Mouse (Mus musculus) yolk sac, embryonic 10.5 days (tissue): ENCODE measurements around the gene Mettl23.
A peak's percentile ranks its signal among the peaks of the same experiment; 100 is the strongest.
"Not testable (repeated sequence)": the region's sequence is repeated elsewhere in the genome, so short reads cannot be mapped to it uniquely, and the experiment has no call there.

Experiments
- DNase-seq: peaks from one replicate; pipeline ENCODE4 v3.0.0-alpha.2; 2017; ENCODE audit warnings: low spot score

Gene Mettl23

DNA sequence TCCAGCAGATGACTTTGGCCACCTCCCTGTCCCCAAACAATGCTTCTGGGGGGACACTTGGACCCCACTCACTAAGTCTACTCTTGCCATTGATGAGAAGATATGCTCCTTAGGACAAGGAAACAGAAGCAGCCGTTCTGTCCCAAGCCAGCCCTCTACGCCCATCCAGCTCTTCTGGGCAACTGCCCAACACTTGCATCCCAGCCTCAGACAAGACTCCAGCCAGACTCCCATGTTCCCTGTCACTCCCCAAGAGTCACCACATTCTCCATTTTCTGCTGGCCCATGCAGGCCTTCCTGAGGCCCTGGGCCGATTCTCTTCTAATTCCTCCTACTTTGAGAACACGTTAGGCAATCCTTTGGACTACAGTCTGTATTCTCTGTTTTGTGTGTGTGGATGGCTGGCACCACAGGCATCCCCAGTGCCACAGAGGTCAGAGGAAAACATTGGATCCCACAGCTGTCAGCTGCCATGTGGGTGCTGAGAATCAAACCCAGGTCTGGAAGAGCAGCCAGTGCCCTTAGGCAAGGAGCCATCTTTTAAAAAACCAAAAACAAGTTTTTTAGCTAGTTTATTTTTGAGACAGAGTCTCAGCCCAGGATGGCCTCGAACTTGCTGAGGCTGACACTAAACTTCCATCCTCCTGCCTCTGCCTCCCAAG, 23.0 kb upstream of the Mettl23 start:
- DNase-seq = no peak

DNA sequence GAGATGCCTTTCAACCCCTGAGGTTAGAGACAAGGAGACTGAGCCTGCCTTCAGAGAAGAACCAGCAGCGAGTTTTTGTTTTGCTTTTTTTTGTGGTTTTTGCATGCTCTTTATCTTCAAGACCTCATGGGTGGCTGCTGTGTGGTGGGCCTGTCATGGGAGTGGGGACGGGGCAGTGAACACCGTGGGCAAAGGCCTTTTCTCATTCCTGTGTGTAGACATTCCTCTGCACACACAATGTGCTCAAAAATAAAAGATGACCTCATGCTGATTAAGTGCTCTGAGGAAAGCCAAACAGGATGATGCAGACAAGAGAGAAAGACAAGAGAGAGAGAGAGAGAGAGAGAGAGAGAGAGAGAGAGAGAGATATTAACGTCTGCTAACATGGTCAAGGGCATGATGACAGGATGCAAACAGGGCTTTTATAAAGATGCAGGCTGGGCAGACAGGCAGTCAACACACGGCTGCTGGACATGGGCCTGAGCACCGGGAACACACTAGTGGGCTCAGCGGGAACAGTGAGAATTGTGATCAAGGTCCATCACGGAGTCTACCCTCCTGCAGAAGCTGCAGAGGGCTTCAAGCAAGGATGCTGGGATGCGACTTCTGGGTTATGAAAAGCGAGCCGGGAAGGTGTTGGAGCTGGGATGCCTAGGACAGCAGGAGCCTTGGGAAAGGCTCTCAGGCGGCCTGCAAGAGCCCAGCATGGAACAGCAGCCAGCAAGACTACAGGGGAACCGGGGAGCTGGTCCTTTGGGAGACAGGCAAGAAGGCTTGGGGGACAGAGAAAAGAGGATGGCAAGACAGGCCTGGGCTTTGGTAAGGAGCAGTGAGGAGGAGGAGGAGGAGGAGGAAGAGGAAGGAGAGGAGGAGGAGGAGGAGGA, 21.8 kb upstream of the Mettl23 start:
- DNase-seq = no peak

DNA sequence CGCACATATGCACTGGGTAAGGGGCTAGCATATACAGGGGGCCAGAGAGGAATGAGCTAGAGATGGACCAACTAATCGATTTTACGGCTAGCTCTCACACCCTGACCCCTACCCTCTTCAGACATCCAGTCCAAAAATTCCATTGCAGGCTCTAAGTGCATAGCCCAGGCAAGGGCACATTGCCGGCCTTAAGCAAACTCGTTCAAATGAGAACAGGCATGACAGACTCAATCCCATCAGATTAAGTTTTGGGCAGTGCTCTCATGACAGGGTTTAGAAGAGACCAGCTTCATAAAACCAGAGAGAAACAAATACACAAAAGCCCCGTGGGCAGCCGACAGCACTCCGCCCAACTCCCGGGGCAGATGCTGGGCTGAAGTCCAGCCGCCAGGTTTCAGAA, 20.9 kb upstream of the Mettl23 start:
- no peak for DNase-seq

DNA sequence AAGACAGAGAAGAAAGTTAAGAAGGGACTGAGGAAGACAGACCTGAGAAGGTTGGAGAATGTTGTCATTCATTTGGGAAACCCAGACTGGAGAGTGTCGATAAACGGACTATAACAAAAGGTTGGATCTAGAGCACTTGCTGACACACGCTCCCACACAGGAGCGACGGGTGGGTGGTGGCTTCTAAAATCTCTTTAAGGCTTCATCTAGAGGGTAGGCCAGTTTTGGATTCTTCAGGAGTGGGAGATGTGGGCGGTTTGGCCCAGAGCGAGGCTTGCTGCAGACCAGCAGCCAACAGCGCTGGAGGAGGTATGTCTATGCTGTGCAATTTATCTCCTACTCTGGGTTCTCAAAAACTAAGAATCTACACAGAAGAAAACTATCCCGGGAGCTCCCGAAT, 20.5 kb upstream of the Mettl23 start:
- no peak for DNase-seq

DNA sequence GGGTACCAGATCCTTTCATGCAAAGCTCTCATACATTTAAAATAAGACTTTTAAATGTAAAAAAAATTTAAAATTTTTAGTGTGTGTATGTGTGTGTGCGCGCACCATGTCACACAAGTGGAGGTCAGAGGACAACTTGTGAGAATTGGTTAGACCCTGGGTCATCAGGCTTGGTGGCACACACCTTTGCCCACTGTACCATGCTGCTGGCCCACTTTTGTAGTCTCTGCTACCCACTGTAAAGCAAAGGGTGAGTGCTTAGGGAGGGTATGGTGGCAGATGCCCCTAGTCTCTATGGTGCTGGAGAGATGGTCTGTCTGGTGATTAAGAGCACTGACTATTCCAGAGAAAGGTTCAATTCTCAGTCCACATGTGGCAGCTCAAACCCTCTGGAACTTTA, 19.8 kb upstream of the Mettl23 start:
- no peak for DNase-seq

DNA sequence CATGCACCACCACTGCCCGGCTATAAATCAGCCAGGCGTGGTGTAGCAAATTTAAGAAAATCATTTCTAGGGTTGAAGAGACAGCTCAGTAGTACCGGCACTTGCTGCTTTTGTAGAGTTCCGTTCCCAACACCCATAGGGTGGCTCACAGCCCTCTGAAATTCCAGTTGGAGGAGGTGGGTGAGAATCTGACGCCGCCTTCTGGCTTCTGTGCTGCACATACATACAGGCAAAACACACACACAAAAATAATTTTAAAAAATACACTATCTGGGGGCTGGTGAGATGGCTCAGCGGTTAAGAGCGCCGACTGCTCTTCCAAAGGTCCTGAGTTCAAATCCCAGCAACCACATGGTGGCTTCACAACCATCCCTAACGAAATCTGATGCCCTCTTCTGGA, 19.2 kb upstream of the Mettl23 start:
- not testable (repeated sequence) for DNase-seq

DNA sequence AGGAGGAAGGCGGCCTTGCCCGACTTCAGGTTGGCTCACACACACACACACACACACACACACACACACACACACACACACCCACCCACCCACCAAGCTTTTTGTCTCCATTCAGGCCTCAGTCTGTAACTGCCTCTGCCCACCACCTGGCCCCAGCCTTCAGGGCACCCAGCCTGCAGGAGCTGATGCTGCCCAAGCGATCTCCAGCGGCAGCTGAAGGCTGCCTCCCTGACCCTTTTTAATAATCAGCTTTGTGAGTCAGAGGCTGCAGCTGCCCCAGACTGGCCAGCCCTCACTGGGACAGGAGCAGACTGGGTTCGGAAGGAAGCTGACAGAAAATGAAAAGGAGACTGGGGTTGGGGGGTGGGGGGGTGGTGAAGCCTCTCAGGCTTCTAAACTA, 17.8 kb upstream of the Mettl23 start:
- no peak for DNase-seq

DNA sequence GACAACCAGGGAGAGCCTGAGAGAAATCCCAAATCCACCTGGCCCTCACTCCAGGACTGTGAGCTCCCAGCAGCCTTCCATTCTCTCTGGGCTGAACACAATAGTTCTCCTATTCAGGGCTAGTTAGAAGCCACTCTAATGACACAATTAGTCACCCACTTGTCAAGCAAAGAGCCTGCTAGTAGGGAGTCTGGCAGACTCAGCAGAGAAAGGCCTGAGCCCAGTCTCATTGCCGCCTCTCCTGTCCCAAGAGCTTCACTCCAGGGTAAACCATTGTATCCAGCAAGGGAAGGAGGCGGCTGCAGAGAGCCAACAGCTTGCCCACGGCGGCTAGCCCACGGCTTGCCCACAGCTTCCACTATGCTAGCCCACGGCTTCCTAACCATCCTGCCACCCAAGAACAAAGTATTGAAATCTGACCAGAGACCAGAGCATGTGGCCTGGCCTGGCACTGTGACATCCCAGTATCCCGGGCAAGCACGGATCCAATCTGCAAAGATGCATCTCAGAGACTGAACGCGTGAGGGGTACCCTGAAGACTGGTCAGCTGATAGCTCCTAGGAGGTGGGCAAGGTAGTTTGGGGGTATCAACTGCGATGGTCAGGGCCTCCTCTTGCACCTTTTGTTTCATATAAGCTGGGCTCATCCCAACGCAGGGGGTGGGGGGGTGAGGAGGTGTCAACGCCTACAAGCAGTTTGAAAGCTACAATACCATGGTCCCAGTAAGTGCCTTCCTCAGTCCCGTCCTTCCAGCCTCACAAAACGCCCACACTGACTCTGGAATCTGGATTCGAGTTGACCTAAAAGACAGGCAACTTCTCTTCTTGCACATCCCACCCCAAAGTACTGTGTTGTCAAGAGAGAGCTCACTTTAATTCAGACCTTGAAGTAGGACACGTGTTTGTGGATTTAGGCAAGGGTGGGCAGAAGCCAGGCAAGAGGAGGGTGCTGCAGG, 16.3 kb upstream of the Mettl23 start:
- no peak for DNase-seq

DNA sequence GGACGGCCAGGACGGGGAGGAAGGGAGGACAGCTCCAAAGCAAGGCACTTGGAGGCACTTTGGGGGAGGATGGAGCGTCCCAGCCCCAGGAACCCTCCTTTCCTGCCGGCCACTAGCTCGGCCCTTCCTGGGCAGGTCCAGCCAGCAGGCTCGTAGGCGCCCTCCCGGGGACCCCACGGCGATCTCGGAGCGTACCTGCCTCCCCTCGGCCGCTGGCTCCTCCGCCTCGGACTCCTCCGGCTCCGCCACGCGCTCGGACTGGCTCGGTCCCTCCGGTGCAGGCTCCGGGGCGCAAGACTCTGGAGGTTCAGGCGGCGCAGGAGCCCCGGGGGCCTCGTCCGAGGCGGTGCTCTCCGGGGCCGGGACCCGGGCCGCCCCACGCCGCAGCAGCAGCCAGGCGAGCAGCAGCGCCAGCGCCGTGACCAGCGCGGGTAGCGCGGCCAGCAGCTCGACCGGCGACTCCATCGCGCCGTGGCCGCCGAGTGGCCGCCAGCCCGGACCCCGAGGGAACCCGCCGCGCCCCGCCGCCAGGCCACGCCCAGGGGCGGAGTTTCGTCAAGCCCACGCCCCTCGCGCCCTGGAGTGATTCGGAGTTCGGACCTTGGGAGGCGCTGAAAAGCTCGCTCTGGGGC, 15.4 kb upstream of the Mettl23 start, which contains the start of gene Mxra7:
Gene Mxra7 (minus strand): TSS at position 513 of the 632 bp plus-strand sequence.
- DNase-seq = peak; percentile 79

DNA sequence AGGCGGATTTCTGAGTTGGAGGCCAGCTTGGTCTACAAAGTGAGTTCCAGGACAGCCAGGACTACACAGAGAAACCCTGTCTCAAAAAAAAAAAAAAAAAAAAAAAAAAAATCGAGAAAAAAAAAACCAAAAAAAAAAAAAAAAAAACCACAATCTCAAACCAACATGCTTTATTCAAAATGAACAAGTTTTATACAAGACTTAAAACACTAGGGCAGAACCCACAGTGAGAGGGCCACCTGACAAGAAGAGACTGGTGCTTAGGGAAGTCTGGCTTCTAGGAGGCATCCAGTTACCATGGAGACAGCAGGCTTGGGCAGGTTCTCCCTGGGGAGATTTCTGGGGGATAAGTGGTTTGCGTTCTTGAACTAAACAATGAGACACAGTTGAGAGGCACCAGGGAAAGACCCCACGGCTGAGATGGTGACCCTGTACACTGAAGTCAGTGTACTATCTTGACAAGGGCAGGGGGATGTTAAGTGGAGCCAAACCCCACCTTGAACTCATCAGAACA, 10.8 kb upstream of the Mettl23 start:
- DNase-seq = no peak

DNA sequence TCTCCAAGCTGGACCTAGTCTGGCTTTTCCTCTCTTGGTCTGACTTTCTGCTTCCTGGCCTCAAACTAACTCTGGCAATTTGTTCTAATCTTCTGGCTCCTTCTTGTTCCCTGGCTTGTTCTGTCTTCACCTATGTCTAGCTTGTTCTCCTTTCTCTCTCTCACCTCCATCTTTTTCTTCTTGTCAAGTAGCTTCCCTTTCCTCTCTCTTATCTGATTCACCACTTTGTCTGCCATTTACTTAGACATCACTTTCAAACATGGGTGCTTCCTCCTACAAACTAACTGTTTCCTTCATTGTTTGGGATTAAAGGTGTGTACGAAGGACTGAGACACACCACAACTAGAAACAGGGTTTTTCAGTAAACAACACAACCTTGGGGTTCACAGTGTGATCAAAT, 8.1 kb upstream of the Mettl23 start:
- no peak for DNase-seq

DNA sequence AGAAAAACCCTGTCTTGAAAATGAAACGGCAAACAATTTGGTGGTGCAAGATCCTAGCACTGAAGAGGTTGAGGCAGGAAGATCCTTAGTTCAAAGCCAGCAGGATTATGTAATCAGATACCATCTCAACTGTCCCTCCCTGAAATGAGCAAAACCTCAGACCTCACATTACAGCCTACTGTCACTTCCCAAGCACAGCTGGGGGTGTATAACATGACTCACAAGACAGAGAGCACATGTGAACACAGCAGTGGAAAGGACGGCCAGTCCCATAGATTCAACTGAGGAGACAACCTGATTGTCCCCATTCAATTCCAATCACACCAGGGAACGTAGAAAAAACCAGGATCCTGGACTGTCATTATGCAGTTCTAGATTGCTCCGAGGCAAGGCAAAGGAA, 6.8 kb upstream of the Mettl23 start:
- DNase-seq = no peak

DNA sequence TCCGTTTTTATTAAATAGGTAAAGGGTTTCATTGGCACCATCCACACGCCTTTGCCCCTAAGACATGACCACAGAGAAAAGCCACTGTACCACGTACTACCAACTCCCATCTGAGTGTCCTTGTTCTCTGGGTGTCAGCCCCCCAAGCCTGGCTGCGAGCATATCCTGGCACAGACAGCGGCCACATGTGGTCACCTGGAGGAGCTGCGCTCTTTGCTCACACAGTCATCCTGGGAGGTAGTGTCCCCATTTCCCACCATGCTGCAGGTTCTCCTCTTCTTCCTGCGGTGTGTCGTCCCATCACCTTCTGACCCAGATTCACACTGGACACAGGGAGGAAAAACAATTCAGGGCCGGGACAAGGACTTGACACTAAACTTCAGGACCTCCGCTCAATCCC, 5.6 kb upstream of the Mettl23 start:
- DNase-seq = no peak

DNA sequence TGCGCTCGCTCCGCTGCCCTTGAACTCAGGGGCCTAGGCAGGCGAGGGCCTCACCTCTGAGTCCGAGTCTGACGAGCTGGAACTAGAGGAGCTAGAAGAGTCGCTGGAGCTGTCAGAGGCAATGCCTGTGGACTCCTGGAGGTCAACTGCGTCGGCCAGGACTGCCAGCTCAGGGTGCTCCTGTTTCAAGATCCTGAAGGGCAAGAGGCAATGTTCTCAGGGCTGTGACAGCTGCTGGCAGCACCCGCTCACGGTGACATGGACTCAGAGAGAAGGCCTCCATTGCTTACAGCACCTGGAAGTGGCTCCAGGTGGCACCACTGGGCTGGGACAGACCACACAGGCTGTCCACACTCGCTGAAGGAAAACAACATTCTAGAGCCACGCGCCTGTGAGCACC, 4.1 kb upstream of the Mettl23 start:
- no peak for DNase-seq

DNA sequence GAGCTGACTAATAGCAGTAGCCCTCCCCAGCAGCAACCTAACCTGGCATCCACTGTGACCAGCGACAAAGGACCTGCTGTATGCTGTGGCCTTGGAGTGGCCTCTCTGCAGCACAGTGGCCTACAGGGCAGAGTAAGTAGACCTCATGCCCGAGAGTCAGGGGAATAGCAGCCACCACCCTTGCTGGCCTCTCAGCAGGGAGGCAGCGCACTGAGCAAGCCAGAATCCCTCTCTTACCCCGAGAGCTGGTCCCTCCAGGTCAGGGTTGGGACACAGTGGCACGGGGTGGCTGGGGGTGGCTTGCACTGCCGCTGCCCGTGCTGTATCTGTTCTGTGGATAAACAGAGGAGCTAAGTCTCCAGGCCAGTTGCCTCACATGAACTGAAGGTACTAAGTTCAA, 3.5 kb upstream of the Mettl23 start:
- no peak for DNase-seq

DNA sequence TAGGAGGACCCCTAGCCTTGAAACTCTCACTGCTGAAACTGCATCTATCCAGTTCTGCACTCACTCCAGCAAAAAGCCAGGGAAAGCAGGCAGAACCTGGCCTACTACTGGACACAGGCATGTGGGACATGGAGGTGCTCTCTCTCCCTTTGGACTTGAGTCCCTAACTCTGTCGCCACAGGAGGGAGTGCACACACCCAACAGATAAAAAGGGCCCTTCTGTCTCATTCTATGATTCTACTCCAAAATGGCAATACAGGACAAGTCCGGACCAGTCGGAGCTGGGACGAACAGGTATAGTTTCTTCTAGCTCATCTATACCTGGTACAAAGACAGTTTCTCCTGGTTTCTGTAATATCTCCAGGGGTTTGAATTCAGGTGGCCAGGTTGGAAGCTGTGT, 2.3 kb upstream of the Mettl23 start:
- DNase-seq = no peak

DNA sequence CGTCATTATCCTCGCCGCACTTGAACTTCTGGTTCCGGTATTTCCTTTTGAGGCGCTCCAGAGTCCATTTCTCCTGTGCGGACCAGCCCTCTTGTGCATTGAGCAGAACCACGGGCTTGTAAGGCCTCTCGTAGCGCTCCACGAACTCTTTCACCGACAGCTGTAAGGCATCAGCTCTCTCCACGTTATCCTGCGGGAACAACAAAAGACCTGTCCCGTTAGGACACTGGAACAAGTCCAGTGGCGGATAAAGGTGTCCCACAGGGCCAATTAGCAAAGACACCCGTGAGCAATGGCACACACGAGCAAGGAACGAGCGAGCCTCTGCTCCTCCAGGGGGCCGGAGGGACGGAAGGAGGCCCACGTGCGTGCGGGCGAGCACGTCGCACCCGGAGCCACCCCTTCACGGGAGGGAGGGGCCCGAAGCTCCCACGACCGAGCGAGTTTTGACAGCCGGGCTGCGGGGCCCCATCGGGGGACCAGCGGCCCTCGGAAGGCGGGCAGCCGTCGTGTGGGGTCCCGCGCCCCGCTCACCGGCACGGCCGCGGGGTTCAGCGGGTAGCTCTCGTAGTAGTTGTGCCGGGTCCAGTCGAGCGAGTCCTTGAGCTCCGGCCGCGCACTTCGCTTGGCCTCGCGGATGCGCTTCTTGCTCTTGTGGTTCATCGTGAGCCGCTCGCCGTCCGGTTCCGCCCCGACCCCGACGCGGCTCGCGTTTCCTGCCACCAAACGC, 382 bp upstream of the Mettl23 start:
- DNase-seq = peak; percentile 66

DNA sequence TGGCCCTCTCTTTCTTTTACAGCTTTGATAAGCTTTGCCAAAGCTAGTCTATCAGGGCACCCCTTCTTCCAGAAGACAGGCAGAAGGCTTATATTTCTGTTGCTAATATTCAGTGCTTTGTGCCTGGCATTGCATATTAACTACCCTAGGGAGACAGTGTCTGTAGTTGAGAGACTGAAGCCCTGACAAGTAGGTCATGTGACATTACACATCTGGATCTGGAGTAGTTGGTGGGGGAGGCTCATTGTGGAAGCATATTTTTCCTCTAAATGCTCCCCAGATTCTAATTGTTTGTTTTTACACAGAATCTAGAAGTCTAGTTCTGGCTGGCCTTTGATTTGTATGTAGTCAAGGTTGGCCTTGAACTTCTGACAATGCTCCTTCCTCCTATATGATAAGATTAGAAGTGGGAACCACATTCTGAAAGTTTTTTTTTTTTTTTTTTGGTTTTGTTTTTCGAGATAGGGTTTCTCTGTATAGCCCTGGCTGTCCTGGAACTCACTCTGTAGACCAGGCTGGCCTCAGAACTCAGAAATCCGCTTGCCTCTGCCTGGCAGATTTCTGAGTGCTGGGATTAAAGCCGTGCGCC, 3.6 kb downstream of the Mettl23 start:
- no peak for DNase-seq

DNA sequence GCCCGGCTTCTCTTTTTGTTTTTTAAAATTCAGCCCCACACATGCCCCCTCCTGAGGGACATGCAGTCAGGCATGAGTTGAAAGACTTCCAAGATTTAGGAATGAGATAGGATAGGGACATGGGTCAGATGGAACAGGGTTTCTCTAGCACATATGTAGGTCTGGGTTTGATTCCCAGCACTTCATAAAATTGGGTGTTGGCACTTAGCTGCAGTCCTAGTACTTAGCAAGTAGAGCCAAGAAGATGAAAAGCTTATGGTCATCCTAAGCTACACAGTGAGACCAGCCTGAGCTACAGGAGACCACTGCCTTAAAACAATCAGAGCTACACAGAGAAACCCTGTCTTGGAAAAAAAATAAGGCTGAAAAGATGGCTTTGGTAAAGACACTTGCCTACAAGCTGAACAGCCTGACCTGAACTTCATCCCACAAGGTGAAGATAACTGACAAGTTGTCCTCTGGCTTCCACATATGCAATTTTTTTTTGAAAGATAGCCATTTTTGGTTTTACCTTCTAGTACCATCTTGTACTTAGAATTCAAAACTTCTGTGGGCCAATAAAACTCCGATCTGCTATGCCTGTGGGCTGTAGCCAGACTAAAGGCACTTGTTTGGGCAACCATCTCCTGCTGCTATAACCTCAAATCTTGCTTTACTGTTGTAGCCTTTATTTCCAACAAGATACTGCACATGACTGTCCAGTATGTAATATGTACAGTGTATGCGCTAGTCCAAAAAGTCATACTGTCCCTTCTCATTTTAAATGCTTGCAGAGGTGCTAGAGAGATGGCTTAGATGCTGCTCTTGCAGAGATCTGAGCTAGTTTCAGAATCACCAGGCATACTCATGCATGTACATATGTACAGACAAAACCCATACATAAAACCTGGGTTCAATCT, 4.4 kb downstream of the Mettl23 start:
- DNase-seq = no peak
